Mouse (Mus musculus) layer of hippocampus, adult 11-12 months (tissue): ENCODE measurements at regions not wholly inside any gene's neighbourhood (a gene's known extent, or its start where the extent isn't known, plus 50 kb on each side); places are given as distances from the start of the nearest gene placed in this dataset.

Experiments
- DNase-seq: peaks from one replicate; pipeline ENCODE4 v3.0.0; 2022; ENCODE audit warnings: low spot score

GRCm38 (mm10) chr8:42614077-42614476 is 527.2 kb downstream of the Triml1 start:
- DNase-seq = peak; percentile 53

GRCm38 (mm10) chr8:42596639-42597038 is 544.6 kb downstream of the Triml1 start:
- DNase-seq = no peak
